Mouse (Mus musculus): ENCODE measurements around the gene Dhh. TPM values are rescaled to one million over a fixed set of nuclear protein-coding genes. Genes with fewer than 3 reads are reported as not detected.
A peak's percentile ranks its signal among the peaks of the same experiment; 100 is the strongest.

Gene Dhh
- total RNA-seq, 2 experiments from 2014 or later = 5.0 to 7.8 TPM

DNA sequence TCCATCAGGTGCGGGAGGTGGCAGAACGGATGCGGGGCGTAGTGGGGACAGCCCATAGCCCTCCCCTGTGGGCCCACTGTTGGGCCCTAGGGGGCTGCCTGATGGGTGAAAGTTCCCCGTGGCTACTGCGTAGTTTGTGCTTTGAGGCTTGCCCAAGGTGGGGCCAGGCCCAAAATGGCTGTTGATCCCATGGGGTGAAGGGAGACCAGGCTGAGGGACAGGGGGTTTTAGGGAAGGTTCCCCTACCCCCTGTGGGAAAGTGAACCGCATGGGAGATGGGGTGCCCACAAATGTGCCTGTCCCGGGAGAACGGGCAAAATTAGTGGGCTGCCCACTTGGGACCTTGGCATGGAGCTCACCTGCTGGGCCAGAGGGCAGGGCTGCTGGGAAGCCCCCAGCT lies 46.3 kb downstream of the Dhh start:
- DNase-seq (ENCODE audit: low spot score in 2 of 2) = no peak

DNA sequence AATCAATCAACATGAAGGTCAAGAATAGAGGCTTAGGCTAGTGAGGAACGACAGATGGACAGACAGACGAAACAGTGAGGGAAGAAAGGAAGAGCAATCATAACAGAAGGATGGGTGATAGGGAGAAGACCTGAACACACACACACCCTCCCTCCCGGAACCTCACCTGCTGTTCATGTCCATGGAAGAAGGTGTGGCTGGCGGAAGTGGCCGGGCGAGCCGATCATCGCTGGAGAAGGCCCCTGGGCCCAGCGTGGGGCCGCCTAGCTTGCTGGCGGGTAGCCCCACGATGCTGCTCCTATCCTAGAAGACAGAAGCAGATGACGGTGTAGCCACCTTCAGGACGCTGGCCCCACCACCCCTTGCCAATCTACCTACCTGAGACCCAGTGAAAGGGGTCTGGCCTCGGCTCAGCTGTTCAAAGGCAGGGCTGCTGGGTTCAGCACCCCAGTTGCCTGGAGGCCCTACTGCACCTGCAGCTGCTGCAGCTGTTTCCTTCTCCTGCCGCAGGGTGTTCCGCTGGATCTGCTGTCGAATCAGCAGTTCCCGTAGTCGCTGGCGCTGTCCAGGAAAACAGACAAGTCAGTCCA lies 47.0 kb downstream of the Dhh start:
- no peak for DNase-seq (ENCODE audit: low spot score in 2 of 2)

DNA sequence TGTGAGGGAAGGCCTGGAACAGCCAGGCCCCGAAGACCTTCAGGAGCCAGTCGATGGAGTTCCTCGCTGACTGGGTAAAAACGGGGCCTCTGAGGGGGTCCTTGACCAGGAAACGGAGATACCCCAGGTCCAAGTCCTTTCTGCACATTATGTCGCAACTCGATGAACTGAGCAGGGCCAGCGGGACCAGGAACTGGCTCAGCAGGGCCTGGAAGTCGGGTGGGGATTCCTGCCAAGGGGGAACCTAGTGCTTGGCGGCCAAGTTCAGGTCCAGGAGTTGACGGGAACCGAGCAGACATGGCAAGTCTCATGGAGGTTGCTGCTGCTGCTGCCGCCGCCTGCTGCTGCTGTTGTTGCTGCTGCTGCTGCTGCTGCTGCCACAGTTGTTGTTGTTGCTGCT lies 47.7 kb downstream of the Dhh start:
- DNase-seq (ENCODE audit: low spot score in 2 of 2) = no peak

DNA sequence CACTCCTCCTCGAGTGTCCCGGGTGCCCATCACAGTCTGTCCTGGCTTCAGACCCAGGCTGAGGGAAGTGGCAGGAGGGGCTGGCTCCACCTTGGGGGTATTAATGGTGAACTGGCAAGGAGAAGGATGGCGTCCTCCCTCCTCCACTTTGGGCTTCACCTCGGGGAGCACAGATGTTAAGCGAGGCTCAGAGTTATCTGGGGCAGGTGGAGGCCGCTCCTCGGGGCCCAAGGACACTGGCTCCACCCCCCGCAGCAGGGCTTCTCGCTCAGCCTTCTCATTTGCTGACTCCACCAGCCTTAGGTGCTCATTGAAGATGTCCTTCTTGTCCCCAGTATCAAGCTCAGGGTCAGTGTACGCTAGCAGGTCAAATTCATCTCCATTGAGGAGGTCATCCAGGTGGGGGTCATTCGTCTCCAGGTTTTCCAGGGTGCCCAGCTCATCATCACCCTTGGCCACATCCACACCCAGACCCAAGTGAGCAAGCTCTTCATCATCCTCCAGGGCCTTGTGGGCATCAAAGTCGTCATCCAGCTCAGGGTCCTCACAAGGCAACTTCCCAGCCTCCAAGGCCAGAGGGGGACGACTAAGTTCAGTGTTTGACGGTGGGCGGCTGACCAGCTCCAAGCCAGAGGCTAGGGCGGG lies 48.3 kb downstream of the Dhh start:
- DNase-seq (ENCODE audit: low spot score in 2 of 2) = no peak

DNA sequence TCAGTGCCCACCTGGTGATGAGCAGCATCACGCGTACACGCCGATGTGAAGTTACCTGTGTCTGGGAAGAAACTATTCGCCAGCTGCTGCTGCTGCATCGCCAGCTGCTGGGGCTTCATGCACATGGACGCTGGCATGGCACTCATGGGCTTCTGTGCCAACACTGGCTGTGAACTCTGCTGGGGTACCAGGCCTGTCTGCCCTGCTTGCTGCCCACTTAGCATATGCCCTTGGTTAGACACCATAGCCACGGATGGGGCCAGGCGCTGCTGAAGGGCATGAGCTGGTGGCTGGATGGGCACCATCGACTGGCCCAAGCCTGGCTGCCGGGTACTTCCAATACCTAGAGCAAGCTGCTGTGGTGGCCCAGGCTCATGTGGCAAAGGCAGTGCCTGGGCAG lies 49.2 kb downstream of the Dhh start:
- no peak for DNase-seq (ENCODE audit: low spot score in 2 of 2)

DNA sequence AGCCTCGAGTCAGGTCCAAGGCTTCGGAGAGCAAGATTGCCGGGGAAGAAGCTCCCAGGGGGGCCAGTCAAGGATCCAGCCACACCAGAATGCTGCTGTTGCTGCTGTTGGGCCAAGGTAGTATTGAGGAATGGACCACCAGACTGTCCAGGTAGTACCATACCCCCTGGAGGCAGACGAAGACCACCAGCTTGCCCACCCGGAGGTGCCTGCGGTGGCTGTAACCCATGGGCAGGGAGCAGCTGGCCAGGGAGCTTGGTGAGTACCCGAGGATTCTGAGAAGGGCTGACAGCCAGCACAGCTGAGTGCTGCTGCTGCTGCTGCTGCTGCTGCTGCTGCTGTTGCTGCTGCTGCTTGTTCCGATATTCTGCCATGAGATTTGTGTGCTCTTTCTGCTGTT lies 52.2 kb downstream of the Dhh start:
- DNase-seq (ENCODE audit: low spot score in 2 of 2) = peak in 1 of 2 experiments; percentile 6

DNA sequence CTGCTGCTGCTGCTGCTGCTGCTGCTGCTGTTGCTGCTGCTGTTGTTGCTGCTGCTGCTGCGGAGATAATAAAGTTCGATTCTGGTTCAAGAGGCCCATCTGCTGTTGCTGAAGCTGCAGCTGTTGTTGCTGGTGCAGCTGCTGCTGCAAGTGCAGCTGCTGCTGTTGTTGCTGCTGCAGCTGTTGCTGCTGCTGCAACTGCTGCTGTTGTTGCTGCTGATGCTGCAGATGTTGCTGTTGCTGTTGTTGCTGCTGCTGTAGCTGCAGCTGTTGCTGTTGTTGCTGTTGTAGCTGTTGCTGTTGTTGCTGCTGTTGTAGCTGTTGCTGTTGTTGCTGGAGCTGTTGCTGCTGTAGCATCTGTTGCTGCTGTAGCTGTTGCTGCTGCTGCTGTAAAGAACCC lies 53.2 kb downstream of the Dhh start:
- no peak for DNase-seq (ENCODE audit: low spot score in 2 of 2)

DNA sequence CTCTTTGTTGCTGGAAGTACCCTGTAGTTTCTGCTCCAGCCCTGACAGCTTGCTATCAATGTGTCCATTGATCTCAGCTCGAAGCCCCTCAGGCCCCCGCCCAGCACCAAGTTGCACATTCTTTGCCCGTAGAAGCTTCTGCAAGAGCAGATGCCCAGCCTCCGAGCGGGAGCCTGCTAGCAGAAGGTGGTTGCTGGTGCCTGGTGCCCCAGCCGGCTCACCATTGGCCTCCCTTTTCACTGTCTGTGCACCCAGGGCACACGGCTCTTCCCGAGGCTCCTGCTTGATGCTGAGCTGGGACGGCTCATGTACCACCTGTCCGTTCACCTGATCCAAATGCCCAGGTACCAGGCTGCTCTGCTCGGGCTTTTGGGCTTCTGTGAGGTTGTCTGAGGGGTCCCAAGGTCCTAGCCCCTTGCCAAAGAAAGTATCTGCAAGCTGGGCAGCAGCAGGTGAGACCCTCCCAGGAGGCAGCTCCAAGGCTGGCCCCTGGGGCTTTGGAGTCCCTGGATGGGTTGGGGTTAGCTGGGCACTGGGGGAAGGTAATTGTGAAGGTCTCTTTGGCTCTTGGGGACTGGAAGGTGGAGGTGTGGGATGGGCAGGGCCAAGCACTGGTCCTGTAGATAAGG lies 54.6 kb downstream of the Dhh start:
- DNase-seq (ENCODE audit: low spot score in 2 of 2) = no peak

Other genes with a start within 250 kb of the Dhh start
- gene Ddx23, start 235.6 kb downstream of the Dhh start, total RNA-seq (2021) = 10 to 100 TPM; 62.5 to 67.3 TPM
- 1 to 10 TPM in 1 of 2 experiments, under 1 TPM in 1; 0.75 to 1.2 TPM for gene Rnd1, start 221.1 kb downstream of the Dhh start, total RNA-seq (2021)
- gene Ccdc65, start 190.3 kb downstream of the Dhh start, total RNA-seq (2021) = not detected
- 10 to 100 TPM; 16.6 to 17.2 TPM for gene Fkbp11, start 170.3 kb downstream of the Dhh start, total RNA-seq (2021)
- 10 to 100 TPM; 30.8 to 31.7 TPM for gene Arf3, start 135.3 kb downstream of the Dhh start, total RNA-seq (2021)
- 1 to 10 TPM; 2.7 TPM for gene Wnt10b, start 120.4 kb downstream of the Dhh start, total RNA-seq (2021)
- under 1 TPM; 0.15 to 0.21 TPM for gene Wnt1, start 108.7 kb downstream of the Dhh start, total RNA-seq (2021)
- 1 to 10 TPM; 1.8 TPM for gene Ddn, start 89.0 kb downstream of the Dhh start, total RNA-seq (2021)
- gene Prkag1, start 67.0 kb downstream of the Dhh start, total RNA-seq (2021) = 10 to 100 TPM; 42.8 to 42.9 TPM
- 10 to 100 TPM; 63.9 to 68.6 TPM for gene Kmt2d, start 27.3 kb downstream of the Dhh start, total RNA-seq (2021)
- 1 to 10 TPM; 2.4 to 3.6 TPM for gene Rhebl1, start 4.0 kb downstream of the Dhh start, total RNA-seq (2021)
- gene Lmbr1l, start 19.7 kb upstream of the Dhh start, total RNA-seq (2021) = 10 to 100 TPM; 16.9 to 19.8 TPM
- 100 to 1,000 TPM; 402 to 455 TPM for gene Tuba1b, start 36.0 kb upstream of the Dhh start, total RNA-seq (2021)
- not detected for gene Gm49450, start 55.0 kb upstream of the Dhh start, total RNA-seq (2021)
- gene Tuba1a, start 55.2 kb upstream of the Dhh start, total RNA-seq (2021) = 100 to 1,000 TPM; 355 to 415 TPM
- gene Tuba1c, start 131.4 kb upstream of the Dhh start, total RNA-seq (2021) = 10 to 100 TPM; 62.2 to 80.4 TPM
- 1 to 10 TPM; 3.0 to 4.7 TPM for gene Prph, start 156.6 kb upstream of the Dhh start, total RNA-seq (2021)
- 10 to 100 TPM in 1 of 2 experiments, 1 to 10 TPM in 1; 5.9 to 10.6 TPM for gene Troap, start 176.0 kb upstream of the Dhh start, total RNA-seq (2021)
- gene C1ql4, start 189.3 kb upstream of the Dhh start, total RNA-seq (2021) = not detected
- gene Dnajc22, start 194.6 kb upstream of the Dhh start, total RNA-seq (2021) = not detected
- 10 to 100 TPM; 21.4 to 22.4 TPM for gene Spats2, start 227.4 kb upstream of the Dhh start, total RNA-seq (2021)

Measured in gastrocnemius, postnatal 4 days (tissue).